Mouse (Mus musculus): Measurements from ENCODE around the gene Runx3.

DNA sequence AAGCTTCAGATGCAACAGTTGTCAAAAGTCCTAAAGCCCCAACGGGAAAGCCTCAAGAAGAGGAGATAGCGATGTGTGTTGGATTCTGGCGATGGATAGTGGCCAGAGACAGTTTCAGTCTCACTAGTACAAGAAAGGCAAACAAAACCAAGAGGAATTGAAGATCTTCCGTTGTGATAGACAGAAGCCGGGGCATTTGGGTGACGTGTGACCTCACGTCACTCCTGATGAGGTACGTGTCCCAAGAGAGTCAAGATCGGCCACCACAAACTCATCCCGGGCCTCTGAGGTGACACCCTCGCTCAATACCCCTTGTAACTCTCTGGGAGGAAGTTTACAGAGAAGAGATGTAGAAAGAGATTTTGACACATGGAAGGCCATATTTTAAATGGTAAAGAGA lies 41.0 kb downstream of the Runx3 start:
- TF ChIP-seq POLR2A (IDR thresholded peaks at IDR 0.05; ENCODE audit: low read depth, low read length): no peak
- no peak for TF ChIP-seq CTCF (conservative IDR thresholded peaks at IDR 0.05; ENCODE audit: insufficient read depth, insufficient read length, low read depth, low read length)

Measured in kidney, adult 2 months (tissue).